Mouse (Mus musculus): Measurements from ENCODE around the gene Cidec. TPM values are rescaled to one million over a fixed set of nuclear protein-coding genes. Genes with fewer than 3 reads are reported as not detected.

Cidec gene
- total RNA-seq, 2 experiments from 2014 or later: 3.7 to 14.3 TPM

GRCm38 (mm10) chr6:113451839-113452238 lies 16.3 kb upstream of the Cidec start:
- peak in 1 of 2 experiments; percentile 29 for DNase-seq
- intact Hi-C loops (cut with DNase I): no loop called here

DNA sequence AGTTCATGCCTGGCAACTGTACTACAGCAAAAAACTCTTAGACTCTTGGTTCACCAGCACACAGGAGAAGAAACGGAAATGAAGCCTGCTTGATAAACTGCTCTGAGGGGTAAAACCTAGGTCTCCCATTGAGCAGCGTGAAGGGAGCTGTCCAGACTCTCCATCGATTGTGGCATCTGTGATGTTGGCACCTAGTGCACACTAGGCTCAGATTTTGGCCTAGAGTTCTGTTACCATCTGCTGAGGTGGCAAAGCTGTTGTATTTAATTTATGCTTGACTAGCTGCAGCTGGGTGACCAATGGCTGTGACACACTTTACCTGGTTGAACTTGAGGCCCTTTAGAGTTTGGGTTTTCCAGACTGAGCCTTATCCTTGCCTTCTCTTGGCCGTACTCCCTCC lies 12.1 kb upstream of the Cidec start:
- DNase-seq: no peak
- intact Hi-C loops (cut with DNase I): no loop called here

- intact Hi-C loops (cut with DNase I): loop anchor here (5.0 kb wide), 1 partner anchor 238 kb away; no protein-coding TSS in a partner anchor
- no peak for DNase-seq
Measured at GRCm38 (mm10) chr6:113444207-113444965, 8.8 kb upstream of the Cidec start.

DNA sequence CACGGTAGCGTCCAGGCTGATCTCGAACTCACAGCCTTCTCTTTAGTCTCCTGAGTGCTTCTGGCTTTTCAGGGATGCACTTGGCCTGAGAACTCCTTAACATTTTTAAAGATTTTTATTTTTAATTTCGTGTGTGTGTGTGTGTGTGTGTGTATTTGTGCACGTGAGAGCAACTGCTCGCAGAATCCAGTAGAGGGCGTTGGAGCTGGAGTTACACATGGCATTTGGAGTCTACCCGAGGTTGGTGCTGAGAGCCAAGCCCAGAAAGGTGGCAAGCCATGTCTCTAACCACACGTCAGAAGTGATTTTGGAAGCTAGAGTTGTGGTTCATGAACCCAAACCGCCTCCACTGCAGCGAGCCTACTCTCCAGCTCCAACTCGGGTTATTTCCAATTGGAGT lies 7.5 kb upstream of the Cidec start:
- no peak for DNase-seq
- intact Hi-C loops (cut with DNase I): loop anchor here (5.0 kb wide), 1 partner anchor 239 kb away; no protein-coding TSS in a partner anchor

- intact Hi-C loops (cut with DNase I): loop anchor here (5.0 kb wide), 1 partner anchor 240 kb away; no protein-coding TSS in a partner anchor
- DNase-seq: peak; percentile 87 to 90
Measured at GRCm38 (mm10) chr6:113442442-113443090, 7.0 kb upstream of the Cidec start, which contains the start of gene Jagn1. TSS of gene Jagn1 (plus strand) at chr6:113442569.

- intact Hi-C loops (cut with DNase I): loop anchor here (5.0 kb wide), 1 partner anchor 240 kb away; no protein-coding TSS in a partner anchor
- no peak for DNase-seq
Measured at GRCm38 (mm10) chr6:113442087-113442441, 6.5 kb upstream of the Cidec start.

GRCm38 (mm10) chr6:113441147-113441680 lies 5.7 kb upstream of the Cidec start:
- intact Hi-C loops (cut with DNase I): loop anchor here (2.0 to 5.0 kb wide), 2 partner anchors 28 to 241 kb away; no protein-coding TSS in a partner anchor
- DNase-seq: peak; percentile 58 to 65

- intact Hi-C loops (cut with DNase I): loop anchor here (2.0 to 5.0 kb wide), 2 partner anchors 28 to 242 kb away; no protein-coding TSS in a partner anchor
- DNase-seq: no peak
Measured at GRCm38 (mm10) chr6:113440686-113441085, 5.1 kb upstream of the Cidec start.

DNA sequence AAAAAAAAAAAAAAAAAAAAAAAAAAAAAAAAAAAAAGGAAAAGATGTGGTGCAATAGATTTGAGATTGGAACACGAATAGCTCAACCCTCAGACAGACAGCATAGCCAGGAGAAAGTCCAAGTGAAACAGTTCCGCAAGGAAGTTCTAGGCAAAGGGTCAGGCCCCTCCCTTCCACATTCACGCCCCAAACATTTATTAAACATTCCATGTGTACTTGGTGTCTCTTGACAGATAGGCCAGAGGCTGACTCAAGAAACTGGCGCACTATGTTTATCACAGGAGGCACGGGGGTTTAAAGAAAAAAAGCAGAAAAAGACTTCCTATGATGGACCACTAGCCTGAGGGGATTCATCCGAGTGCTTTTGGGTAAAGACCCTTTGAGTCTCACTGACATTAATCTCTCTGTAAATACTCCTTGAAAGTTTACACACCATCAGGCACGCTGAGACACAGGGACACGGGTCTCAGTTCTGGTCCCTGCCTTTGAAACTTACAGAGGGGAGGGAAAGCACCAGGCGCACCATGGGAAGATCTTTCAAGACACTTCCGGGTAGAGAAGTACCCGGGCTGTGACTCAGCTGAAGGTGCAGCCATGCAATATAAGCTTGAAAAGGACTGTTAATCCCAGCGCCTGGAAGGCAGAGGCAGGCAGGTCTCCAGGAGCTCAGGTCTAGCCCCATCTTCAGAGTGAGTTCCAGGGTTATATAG lies 3.3 kb upstream of the Cidec start:
- intact Hi-C loops (cut with DNase I): no loop called here
- DNase-seq: no peak

DNA sequence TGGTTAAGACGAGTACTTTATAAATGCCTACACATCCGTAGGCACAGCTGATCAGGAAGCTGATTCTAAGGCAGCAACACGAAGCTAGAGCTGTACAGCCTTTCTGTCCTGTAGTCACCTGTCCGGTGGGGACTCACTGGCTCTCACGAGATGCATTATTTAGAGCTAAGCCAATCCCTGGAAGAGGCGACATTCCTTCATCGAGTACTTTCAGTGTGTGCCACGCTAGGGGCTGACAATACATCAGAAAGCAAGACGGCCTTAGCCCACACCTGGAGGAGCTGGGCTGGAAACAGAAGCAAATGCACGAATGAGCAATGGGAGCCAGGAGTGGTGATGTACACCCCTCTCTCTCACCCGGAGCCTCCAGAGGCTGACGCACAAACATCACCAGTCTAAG lies 1.6 kb upstream of the Cidec start:
- intact Hi-C loops (cut with DNase I): no loop called here
- no peak for DNase-seq

DNA sequence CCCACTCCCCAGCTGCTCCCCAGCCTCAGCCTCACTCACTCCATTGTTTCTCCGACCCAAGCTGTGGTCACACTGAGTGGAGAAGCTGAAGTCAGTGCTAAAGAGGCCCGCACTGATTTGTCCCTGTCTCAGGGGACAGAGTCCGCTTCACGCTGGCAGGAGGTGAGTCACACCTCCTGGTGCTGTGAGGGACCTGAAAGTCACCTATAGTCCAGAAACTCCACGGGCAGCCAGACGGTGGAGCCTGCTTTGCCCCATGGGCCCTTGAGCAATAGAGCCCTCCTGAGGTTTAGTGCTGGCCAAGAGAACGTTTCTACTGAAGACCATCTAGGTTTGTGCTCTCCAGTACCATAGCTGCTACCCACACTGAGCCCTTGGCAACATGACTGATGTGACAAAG lies 869 bp downstream of the Cidec start:
- no peak for DNase-seq
- intact Hi-C loops (cut with DNase I): no loop called here

- intact Hi-C loops (cut with DNase I): no loop called here
- no peak for DNase-seq
Measured at GRCm38 (mm10) chr6:113433661-113434060, 1.9 kb downstream of the Cidec start.

- intact Hi-C loops (cut with DNase I): no loop called here
- no peak for DNase-seq
Measured at GRCm38 (mm10) chr6:113431801-113432200, 3.8 kb downstream of the Cidec start.

DNA sequence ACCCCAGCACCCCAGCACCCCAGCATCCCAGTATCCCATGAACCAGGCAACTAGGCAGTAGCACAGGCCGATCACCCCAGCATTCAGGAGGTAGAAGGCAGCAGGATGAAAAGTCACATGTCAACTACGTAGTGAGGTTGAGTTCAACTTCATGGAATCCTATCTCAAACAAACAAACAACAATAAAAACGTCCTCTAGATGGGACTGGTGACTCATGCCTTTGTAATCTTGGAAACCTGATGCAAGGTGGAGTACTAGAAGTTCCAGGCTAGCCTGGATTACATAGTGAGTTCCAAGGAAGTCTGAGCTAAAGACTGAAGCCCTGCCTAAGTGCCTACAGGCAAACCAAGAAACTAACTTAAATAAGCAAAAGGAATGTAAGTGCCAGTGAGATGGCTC lies 4.7 kb downstream of the Cidec start:
- DNase-seq: no peak
- intact Hi-C loops (cut with DNase I): no loop called here

DNA sequence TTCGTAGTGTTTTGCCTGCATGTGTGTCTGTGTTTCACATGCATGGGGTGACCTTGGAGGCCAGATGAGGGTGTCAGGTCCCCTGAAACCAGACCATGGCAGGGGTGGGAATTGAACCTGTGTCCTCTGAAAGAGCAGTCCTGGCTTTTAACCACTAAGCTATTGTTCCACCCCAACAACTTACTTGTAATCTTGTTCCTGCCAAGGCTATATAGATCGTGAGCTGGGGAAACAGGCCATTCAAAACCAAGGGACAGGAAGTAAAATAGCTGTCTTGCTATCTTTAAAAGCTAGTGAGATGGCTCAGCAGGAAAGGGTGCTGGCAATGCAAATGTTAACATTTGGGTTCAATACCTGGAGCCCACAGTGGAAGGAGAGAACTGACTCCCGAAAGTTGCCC lies 5.6 kb downstream of the Cidec start:
- no peak for DNase-seq
- intact Hi-C loops (cut with DNase I): no loop called here

GRCm38 (mm10) chr6:113428006-113428405 lies 7.6 kb downstream of the Cidec start:
- intact Hi-C loops (cut with DNase I): no loop called here
- DNase-seq: no peak

DNA sequence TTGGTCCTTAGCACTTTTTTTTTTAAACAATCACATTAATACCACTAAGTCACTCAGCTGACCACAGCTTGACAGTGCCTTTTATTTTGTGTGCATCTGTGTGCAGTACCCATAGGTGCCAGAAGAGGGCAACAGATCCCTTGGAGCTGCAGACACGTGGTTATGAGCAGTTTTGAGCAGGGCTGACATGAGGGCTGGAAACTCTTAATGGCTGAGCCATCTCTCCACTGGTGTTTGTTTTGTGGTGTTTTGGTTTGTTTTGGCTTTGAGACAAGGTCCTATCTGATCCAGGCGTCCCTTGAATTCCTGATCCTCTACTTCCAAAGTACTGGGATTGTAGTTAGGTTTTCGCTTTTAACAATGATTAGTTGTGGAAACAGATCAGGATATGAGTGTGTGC lies 8.2 kb downstream of the Cidec start:
- intact Hi-C loops (cut with DNase I): no loop called here

GRCm38 (mm10) chr6:113426696-113427095 lies 8.9 kb downstream of the Cidec start:
- intact Hi-C loops (cut with DNase I): no loop called here
- no peak for DNase-seq

More for the DNA sequence above, 8.2 kb downstream of the Cidec start:
- no peak for DNase-seq

DNA sequence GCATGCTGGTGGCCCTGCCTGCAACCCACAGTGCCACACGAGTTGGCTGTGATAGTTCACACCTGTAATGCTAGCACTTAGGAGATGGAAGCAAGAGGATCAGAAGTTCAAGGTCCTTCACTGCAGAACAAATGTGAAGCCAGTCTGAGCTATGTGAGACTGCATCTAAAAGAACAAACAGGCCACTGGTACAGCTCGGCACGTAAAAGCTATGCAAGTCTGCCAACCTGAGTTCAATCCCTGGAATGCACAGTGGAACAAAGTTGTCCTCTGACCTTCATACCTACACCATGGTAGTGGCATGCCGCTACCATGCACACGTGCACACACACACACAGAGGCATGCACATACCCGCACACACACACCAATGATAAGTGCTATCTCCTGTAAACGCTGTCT lies 11.4 kb downstream of the Cidec start:
- intact Hi-C loops (cut with DNase I): no loop called here
- DNase-seq: no peak

DNA sequence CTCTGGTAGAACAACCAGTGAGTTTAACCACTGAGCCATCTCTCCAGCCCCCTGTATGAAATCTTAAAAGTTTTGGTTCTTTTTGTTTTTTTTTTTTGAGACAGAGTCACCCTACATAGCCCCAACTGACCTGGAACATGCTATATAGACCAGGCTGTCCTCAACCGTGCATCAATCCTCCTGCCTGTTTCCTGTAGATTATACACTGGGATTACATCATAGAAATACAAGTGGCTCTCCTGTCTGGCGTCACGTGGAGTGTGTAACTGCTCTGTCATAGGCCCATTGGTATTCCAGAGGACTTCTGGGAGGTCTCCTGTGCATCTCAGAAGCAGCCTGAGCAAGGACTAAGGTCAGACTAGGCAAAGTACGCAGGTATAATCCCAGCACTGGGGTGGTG lies 12.6 kb downstream of the Cidec start:
- no peak for DNase-seq
- intact Hi-C loops (cut with DNase I): no loop called here

GRCm38 (mm10) chr6:113419199-113419587 lies 16.4 kb downstream of the Cidec start, which contains the start of gene Rpusd3:
TSS of gene Rpusd3 (minus strand) at chr6:113419340.
- peak; percentile 98 to 100 for DNase-seq
- intact Hi-C loops (cut with DNase I): no loop called here
